Mouse (Mus musculus): ENCODE data around the gene Inca1. TPM values are rescaled to one million over a fixed set of nuclear protein-coding genes. Genes with fewer than 3 reads are reported as not detected.
A peak's percentile ranks its signal among the peaks of the same experiment; 100 is the strongest.

The Inca1 gene
- polyA plus RNA-seq, 1 experiment from 2014 or later, result 2.3 TPM

DNA sequence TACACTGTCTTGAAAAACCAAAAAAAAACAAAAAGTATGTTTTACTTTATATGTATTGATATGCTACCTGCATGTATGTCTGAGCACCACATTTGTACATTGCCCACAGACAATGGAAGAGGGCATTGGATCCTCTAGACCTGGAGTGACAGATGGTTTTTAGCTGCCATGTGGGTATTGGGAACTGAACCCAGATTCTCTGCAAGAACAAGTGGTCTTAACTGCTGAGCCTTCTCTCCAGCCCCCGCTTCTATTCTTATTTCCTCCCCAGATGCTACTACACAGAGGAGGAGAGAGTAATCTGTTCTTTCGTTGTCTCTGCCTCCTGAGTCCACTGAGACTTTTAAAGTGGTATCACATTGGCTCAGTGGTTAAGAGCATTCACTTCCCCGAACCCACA is 6.5 kb downstream of the Inca1 start:
- no peak for ATAC-seq (replicated peaks; ENCODE audit: low FRiP score, low read depth)
- 74% methylated on average over 3 of the region's 3 CpGs for WGBS
- no peak overlapping the region for H3K27ac ChIP-seq
- no peak overlapping the region for H3K4me2 ChIP-seq (ENCODE audit: low read length)
- H3K9me3 ChIP-seq (replicated peaks; ENCODE audit: low read length), result no peaks in the 10 kb centered on the region
- H3K36me3 ChIP-seq (ENCODE audit: insufficient read depth, low read length), result no peaks in the 10 kb centered on the region
- H3K4me3 ChIP-seq (replicated peaks; ENCODE audit: low read depth, low read length), result no peak overlapping the region
- H3K27me3 ChIP-seq (ENCODE audit: insufficient read depth, low read length), result no peaks in the 10 kb centered on the region
- no peak for DNase-seq (ENCODE audit: low spot score)
- peaks cover 6% of the 10 kb centered on the region; the same call in 1 of the 2 replicates for H3K4me1 ChIP-seq (replicated peaks; ENCODE audit: insufficient read depth, low read length)
- no peak for TF ChIP-seq CTCF (IDR thresholded peaks at IDR 0.05; ENCODE audit: low read depth)
- no peak overlapping the region for H3K9ac ChIP-seq (ENCODE audit: low read depth, low read length)

DNA sequence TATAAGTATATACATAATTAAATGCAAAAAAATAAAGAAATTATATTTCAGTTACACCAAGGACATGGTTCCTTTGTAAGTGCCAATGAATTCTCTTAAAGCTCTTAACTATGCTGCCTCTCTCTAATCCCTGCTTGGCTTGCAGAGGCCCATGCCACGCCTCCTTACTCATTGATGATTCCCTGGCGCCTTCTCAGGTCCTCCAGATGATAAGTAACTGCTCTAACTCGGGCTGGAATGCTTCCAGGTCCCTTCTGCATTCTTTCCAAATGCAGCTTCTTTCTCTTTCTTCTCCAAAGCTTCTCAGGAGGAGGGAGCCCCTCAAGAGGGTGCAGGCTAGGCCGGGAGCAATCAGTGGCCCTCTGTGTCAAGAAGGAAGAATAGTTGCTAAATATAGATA is 10.4 kb downstream of the Inca1 start:
- no peak overlapping the region for H3K4me3 ChIP-seq (replicated peaks; ENCODE audit: low read depth, low read length)
- H3K9ac ChIP-seq (ENCODE audit: low read depth, low read length), result no peak overlapping the region
- DNase-seq (ENCODE audit: low spot score) (no peak), ATAC-seq (replicated peaks; ENCODE audit: low FRiP score, low read depth) (no peak)
- no peaks in the 10 kb centered on the region for H3K27me3 ChIP-seq (ENCODE audit: insufficient read depth, low read length)
- H3K36me3 ChIP-seq (ENCODE audit: insufficient read depth, low read length), result peaks cover 3% of the 10 kb centered on the region
- no peak overlapping the region for H3K4me2 ChIP-seq (ENCODE audit: low read length)
- no peak for TF ChIP-seq CTCF (IDR thresholded peaks at IDR 0.05; ENCODE audit: low read depth)
- no peak overlapping the region for H3K27ac ChIP-seq
- peaks cover 14% of the 10 kb centered on the region; the same call in 1 of the 2 replicates for H3K4me1 ChIP-seq (replicated peaks; ENCODE audit: insufficient read depth, low read length)
- H3K9me3 ChIP-seq (replicated peaks; ENCODE audit: low read length), result no peaks in the 10 kb centered on the region
- WGBS, result 64% methylated on average over 4 of the region's 4 CpGs

DNA sequence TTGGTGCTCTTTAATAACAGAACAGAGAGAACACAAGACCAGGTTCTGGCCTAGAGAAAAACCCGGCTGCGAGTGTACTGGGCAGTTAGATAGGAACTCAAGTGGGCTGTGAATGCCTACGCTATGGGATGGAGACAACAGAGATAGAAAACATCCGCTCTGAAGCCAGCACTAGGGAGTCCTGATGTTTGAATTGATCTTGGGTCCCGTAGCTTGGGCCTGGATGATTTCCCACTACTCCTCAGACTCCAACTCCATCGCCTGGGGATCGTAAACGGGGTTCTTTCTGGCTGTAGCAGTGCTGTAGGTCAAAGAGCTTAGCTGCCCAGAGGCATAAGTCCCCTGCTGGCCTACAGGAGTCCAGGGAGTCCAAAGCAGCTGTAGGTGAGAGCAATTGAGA is 11.6 kb downstream of the Inca1 start:
- peak overlapping the region; percentile 85 for H3K27ac ChIP-seq
- H3K36me3 ChIP-seq (ENCODE audit: insufficient read depth, low read length), result peaks cover 10% of the 10 kb centered on the region
- H3K27me3 ChIP-seq (ENCODE audit: insufficient read depth, low read length), result no peaks in the 10 kb centered on the region
- H3K9me3 ChIP-seq (replicated peaks; ENCODE audit: low read length), result no peaks in the 10 kb centered on the region
- H3K4me3 ChIP-seq (replicated peaks; ENCODE audit: low read depth, low read length), result peak overlapping the region; percentile 70
- peak overlapping the region; percentile 71 for H3K9ac ChIP-seq (ENCODE audit: low read depth, low read length)
- no peak for ATAC-seq (replicated peaks; ENCODE audit: low FRiP score, low read depth)
- no peak for DNase-seq (ENCODE audit: low spot score)
- TF ChIP-seq CTCF (IDR thresholded peaks at IDR 0.05; ENCODE audit: low read depth), result no peak; the same call in 1 of the 2 replicates
- H3K4me1 ChIP-seq (replicated peaks; ENCODE audit: insufficient read depth, low read length), result peaks cover 14% of the 10 kb centered on the region; the same call in 1 of the 2 replicates
- 16% methylated on average over 8 of the region's 8 CpGs for WGBS
- H3K4me2 ChIP-seq (ENCODE audit: low read length), result peak overlapping the region; percentile 75

DNA sequence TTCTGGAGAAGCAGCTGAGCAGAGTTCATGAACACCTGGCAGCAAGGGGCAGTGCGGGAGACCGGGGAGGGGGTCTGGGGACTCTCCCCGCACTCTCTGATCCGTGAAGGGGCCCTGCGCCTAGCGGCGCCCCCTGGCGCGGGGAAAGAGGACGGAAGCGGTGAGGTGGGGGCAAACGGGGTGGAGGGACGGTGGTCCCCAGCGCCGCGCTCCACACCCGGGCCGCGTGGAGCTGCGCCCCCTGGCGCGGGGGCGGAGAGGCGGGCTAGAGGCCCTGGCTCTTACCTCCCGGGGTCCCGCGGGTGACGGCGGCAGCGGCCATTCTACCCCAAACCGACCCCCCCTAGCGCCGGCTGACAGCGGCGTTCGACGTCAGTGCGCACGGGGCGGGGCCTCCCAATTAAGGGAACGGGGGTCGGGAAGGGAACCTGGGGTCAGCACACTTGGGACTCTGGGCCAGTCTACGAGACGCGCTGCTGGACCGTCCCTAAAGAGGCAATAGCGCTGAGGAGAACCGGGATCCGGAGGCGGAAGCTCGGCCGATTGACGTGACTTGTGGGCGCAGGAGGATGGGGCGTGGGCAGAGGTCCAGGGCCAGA is 12.3 kb downstream of the Inca1 start, which contains the start of gene Camta2:
TSS of gene Camta2 (minus strand) at position 505 of the 599 bp plus-strand sequence.
- Histone ChIP-seq H3K9ac (ENCODE audit: low read depth, low read length) (peak within 1 kb of the TSS; percentile 71), H3K27me3 (ENCODE audit: insufficient read depth, low read length) (no peaks in the 10 kb centered on the region), H3K4me1 (replicated peaks; ENCODE audit: insufficient read depth, low read length) (peaks cover 14% of the 10 kb centered on the region; the same call in 1 of the 2 replicates), H3K4me2 (ENCODE audit: low read length) (peak within 1 kb of the TSS; percentile 75), H3K36me3 (ENCODE audit: insufficient read depth, low read length) (peaks cover 17% of the 10 kb centered on the region), H3K9me3 (replicated peaks; ENCODE audit: low read length) (no peaks in the 10 kb centered on the region), H3K27ac (peak within 1 kb of the TSS; percentile 85), H3K4me3 (replicated peaks; ENCODE audit: low read depth, low read length) (peak within 1 kb of the TSS; percentile 70)
- DNase-seq (ENCODE audit: low spot score) (peak; percentile 92), ATAC-seq (replicated peaks; ENCODE audit: low FRiP score, low read depth) (peak; percentile 81)
- under 1% methylated on average over 46 of the region's 55 CpGs for WGBS
- peak; percentile 63 for TF ChIP-seq CTCF (IDR thresholded peaks at IDR 0.05; ENCODE audit: low read depth)

DNA sequence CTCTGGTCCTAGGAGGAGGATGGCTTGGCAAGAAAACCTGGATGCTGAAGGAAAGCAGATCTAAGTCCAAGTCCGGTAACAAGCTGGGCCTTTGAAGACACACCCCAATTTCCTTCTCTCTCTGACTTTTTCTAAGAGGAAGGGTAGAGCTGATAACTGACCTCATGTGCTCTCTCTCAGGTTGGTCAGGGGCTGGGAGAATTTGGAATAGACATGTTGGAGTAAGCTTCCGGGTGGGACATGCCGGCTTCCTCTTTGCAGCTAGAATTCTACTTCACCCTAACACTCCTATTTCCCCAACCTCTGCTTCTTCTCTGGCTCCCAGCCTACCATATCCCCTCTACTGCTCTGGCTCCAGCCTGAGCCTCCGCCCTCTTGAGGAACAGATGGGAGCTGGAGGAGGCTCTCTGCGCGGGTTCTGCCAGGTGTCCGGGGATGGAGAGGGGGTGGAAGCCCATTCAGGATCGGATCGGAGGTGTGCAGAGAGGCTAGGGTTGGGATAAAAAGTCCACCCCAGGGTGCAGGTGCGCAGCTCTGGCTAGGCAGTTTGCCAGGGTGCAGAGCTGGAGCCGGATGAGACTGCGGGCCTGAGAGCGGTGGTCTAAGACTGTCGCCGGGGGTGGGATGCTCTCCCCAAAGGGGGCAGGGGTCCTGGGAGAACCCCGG is 12.9 kb downstream of the Inca1 start:
- H3K4me2 ChIP-seq (ENCODE audit: low read length), result peak overlapping the region; percentile 75
- H3K9me3 ChIP-seq (replicated peaks; ENCODE audit: low read length), result no peaks in the 10 kb centered on the region
- peak overlapping the region; percentile 70 for H3K4me3 ChIP-seq (replicated peaks; ENCODE audit: low read depth, low read length)
- peak overlapping the region; percentile 71 for H3K9ac ChIP-seq (ENCODE audit: low read depth, low read length)
- no peak; the same call in 1 of the 2 replicates for TF ChIP-seq CTCF (IDR thresholded peaks at IDR 0.05; ENCODE audit: low read depth)
- peak overlapping the region; percentile 85 for H3K27ac ChIP-seq
- DNase-seq (ENCODE audit: low spot score) (peak; percentile 63), ATAC-seq (replicated peaks; ENCODE audit: low FRiP score, low read depth) (peak; percentile 46)
- WGBS, result 2% methylated on average over 16 of the region's 16 CpGs
- peaks cover 20% of the 10 kb centered on the region for H3K36me3 ChIP-seq (ENCODE audit: insufficient read depth, low read length)
- H3K4me1 ChIP-seq (replicated peaks; ENCODE audit: insufficient read depth, low read length), result peaks cover 14% of the 10 kb centered on the region; the same call in 1 of the 2 replicates
- no peaks in the 10 kb centered on the region for H3K27me3 ChIP-seq (ENCODE audit: insufficient read depth, low read length)

DNA sequence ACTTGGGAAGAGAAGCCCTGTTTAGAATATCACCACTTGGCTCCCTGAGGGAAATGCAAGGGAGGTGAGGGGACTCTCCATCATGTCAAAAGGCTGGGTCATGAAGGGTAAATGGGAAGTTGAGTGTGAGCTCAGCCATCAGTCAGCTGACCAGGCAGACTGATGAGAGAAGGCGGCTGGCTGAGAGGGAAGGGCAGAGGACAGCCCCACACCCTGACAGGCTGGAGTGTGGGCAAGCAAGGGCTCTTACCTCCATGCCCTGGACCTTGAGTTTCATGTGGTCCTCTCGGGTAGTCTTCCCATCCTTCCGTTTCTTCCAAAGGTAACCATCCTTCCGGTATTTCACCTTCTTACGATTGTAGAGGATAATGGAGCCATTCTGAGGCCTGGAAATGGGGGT is 16.3 kb downstream of the Inca1 start:
- Histone ChIP-seq H3K4me1 (replicated peaks; ENCODE audit: insufficient read depth, low read length) (peaks cover 9% of the 10 kb centered on the region; the same call in 1 of the 2 replicates), H3K27me3 (ENCODE audit: insufficient read depth, low read length) (no peaks in the 10 kb centered on the region), H3K9me3 (replicated peaks; ENCODE audit: low read length) (no peaks in the 10 kb centered on the region), H3K9ac (ENCODE audit: low read depth, low read length) (no peak overlapping the region), H3K27ac (no peak overlapping the region), H3K4me2 (ENCODE audit: low read length) (no peak overlapping the region), H3K36me3 (ENCODE audit: insufficient read depth, low read length) (peaks cover 32% of the 10 kb centered on the region), H3K4me3 (replicated peaks; ENCODE audit: low read depth, low read length) (no peak overlapping the region)
- TF ChIP-seq CTCF (IDR thresholded peaks at IDR 0.05; ENCODE audit: low read depth), result no peak
- ATAC-seq (replicated peaks; ENCODE audit: low FRiP score, low read depth) (no peak), DNase-seq (ENCODE audit: low spot score) (no peak)
- 89% methylated on average over 5 of the region's 5 CpGs for WGBS

Data from kidney, postnatal 0 days (tissue).